Mouse (Mus musculus) liver, adult 2 months (tissue): ENCODE data around the gene Tbx20. TPM values are rescaled to one million over a fixed set of nuclear protein-coding genes. Genes with fewer than 3 reads are reported as not detected.

Source experiments
- DNase-seq: peaks from one replicate; pipeline ENCODE4 v3.0.0-alpha.2; 2011; ENCODE audit warnings: low read depth, low spot score; ENCODE audit errors: extremely low read depth
- H3K27ac ChIP-seq: fragments of 200-500 bp; replicated peaks from 2 replicates; pipeline ENCODE4 v1.5.1; 2012; ENCODE audit warnings: low read depth, mild to moderate bottlenecking, control low read depth, inconsistent platforms, low read length; ENCODE audit not compliant: insufficient read depth
- H3K27me3 ChIP-seq: fragments of 200-500 bp; 2 replicates; pipeline ENCODE4 v1.6.1; 2012; ENCODE audit warnings: mild to moderate bottlenecking, moderate library complexity, low read length, inconsistent platforms; ENCODE audit not compliant: control insufficient read depth, insufficient read depth
- H3K36me3 ChIP-seq: fragments of 200-500 bp; 2 replicates; pipeline ENCODE4 v1.6.1; 2012; ENCODE audit warnings: low read length, inconsistent platforms; ENCODE audit not compliant: control insufficient read depth, insufficient read depth
- H3K4me1 ChIP-seq: fragments of 200-500 bp; 2 replicates; pipeline ENCODE4 v1.6.1; 2011; ENCODE audit warnings: low read length; ENCODE audit not compliant: control insufficient read depth, insufficient read depth
- H3K4me3 ChIP-seq: fragments of 200-500 bp; 2 replicates; pipeline ENCODE4 v1.5.1; 2011; ENCODE audit warnings: low read depth, mild to moderate bottlenecking, control low read depth, low read length, moderate library complexity; ENCODE audit not compliant: insufficient read depth
- H3K79me2 ChIP-seq: fragments of 200-500 bp; 2 replicates; pipeline ENCODE4 v1.6.1; 2012; ENCODE audit warnings: inconsistent platforms, mild to moderate bottlenecking, low read length, moderate library complexity; ENCODE audit not compliant: control insufficient read depth, insufficient read depth
- H3K9ac ChIP-seq: fragments of 200-500 bp; 2 replicates; pipeline ENCODE4 v1.6.1; 2012; ENCODE audit warnings: low read depth, mild to moderate bottlenecking, control low read depth, inconsistent platforms, low read length
- CTCF ChIP-seq: fragments of 200-500 bp; IDR thresholded peaks from 2 replicates; pipeline ENCODE4 v1.5.1; 2011; ENCODE audit warnings: low read depth, low read length, control low read depth
- POLR2A ChIP-seq: fragments of 200-500 bp; IDR thresholded peaks from 2 replicates; pipeline ENCODE4 v1.6.1; 2011; ENCODE audit warnings: low read length, control low read depth; ENCODE audit not compliant: insufficient read depth; ENCODE audit errors: extremely low read depth
- WGBS: fragments of 180-500 bp; shearing (Covaris S2); methylation state at CpG from one replicate; pipeline ENCODE4 v1.1.7; 2018; 5-methylcytosine and 5-hydroxymethylcytosine counted together
- polyA plus RNA-seq: library from polyadenylated mRNA; depleted of rRNA; stranded (reverse); fragments of >200 nt; gene quantifications from 2 replicates; pipeline ENCODE4 v1.2.3, GENCODE M21; 2012
- total RNA-seq: library from RNA; depleted of rRNA; stranded (reverse); fragments of >200 nt; gene quantifications from 2 replicates; pipeline ENCODE4 v1.2.3, GENCODE M21; 2014

Tbx20 gene
- total and polyA plus RNA-seq, 2 experiments, result 0.67 to 2.2 TPM

GRCm38 (mm10) chr9:24772431-24773120 lies 1.5 kb downstream of the Tbx20 start:
- Histone ChIP-seq H3K9ac (no peak overlapping the region), H3K79me2 (no peaks in the 10 kb centered on the region), H3K4me1 (peaks cover 3% of the 10 kb centered on the region; the same call in 1 of the 2 replicates), H3K4me3 (peak overlapping the region; percentile 33; the same call in 1 of the 2 replicates), H3K27ac (no peak overlapping the region), H3K27me3 (peaks cover 24% of the 10 kb centered on the region), H3K36me3 (no peaks in the 10 kb centered on the region)
- TF ChIP-seq POLR2A (no peak), CTCF (no peak)
- no peak for DNase-seq
- WGBS, result 19% methylated on average over 9 of the region's 9 CpGs

- H3K79me2 ChIP-seq, result no peaks in the 10 kb centered on the region
- DNase-seq, result no peak
- TF ChIP-seq CTCF (no peak), POLR2A (no peak)
- no peaks in the 10 kb centered on the region for H3K36me3 ChIP-seq
- H3K27ac ChIP-seq, result no peak overlapping the region
- peaks cover 19% of the 10 kb centered on the region for H3K27me3 ChIP-seq
- H3K9ac ChIP-seq, result no peak overlapping the region
- WGBS, result 47% methylated on average over 4 of the region's 4 CpGs
- no peak overlapping the region for H3K4me3 ChIP-seq
- H3K4me1 ChIP-seq, result peaks cover 3% of the 10 kb centered on the region; the same call in 1 of the 2 replicates
These were observed 2.4 kb downstream of the Tbx20 start for GRCm38 (mm10) chr9:24771713-24772112.

GRCm38 (mm10) chr9:24770941-24771405 lies 3.1 kb downstream of the Tbx20 start:
- DNase-seq, result no peak

GRCm38 (mm10) chr9:24770149-24770940 lies 3.8 kb downstream of the Tbx20 start:
- no peak for DNase-seq
- Histone ChIP-seq H3K79me2 (no peaks in the 10 kb centered on the region), H3K4me1 (peaks cover 3% of the 10 kb centered on the region; the same call in 1 of the 2 replicates), H3K27me3 (peaks cover 19% of the 10 kb centered on the region), H3K4me3 (peak overlapping the region; percentile 32), H3K27ac (no peak overlapping the region), H3K9ac (peak overlapping the region; percentile 53), H3K36me3 (no peaks in the 10 kb centered on the region)
- WGBS, result 3% methylated on average over 41 of the region's 41 CpGs
- TF ChIP-seq POLR2A (no peak), CTCF (no peak)

More at GRCm38 (mm10) chr9:24770941-24771405, 3.1 kb downstream of the Tbx20 start:
- TF ChIP-seq POLR2A, result no peak
- no peak for TF ChIP-seq CTCF
- H3K79me2 ChIP-seq, result no peaks in the 10 kb centered on the region
- peaks cover 19% of the 10 kb centered on the region for H3K27me3 ChIP-seq
- WGBS, result 11% methylated on average over 8 of the region's 8 CpGs
- H3K9ac ChIP-seq, result no peak overlapping the region; the same call in 1 of the 2 replicates
- H3K4me1 ChIP-seq, result peaks cover 3% of the 10 kb centered on the region; the same call in 1 of the 2 replicates
- H3K4me3 ChIP-seq, result peak overlapping the region; percentile 31
- no peak overlapping the region for H3K27ac ChIP-seq
- H3K36me3 ChIP-seq, result no peaks in the 10 kb centered on the region

GRCm38 (mm10) chr9:24769611-24770010 lies 4.5 kb downstream of the Tbx20 start:
- TF ChIP-seq CTCF (no peak), POLR2A (no peak)
- Histone ChIP-seq H3K36me3 (no peaks in the 10 kb centered on the region), H3K27me3 (peaks cover 15% of the 10 kb centered on the region), H3K9ac (no peak overlapping the region), H3K79me2 (no peaks in the 10 kb centered on the region), H3K4me1 (peaks cover 3% of the 10 kb centered on the region; the same call in 1 of the 2 replicates), H3K4me3 (no peak overlapping the region), H3K27ac (no peak overlapping the region)
- 52% methylated on average over 9 of the region's 9 CpGs for WGBS
- no peak for DNase-seq
